Mouse (Mus musculus) urinary bladder, adult 2 months (tissue): ENCODE results near the gene Samd10. TPM values are rescaled to one million over a fixed set of nuclear protein-coding genes. Genes with fewer than 3 reads are reported as not detected.

Source experiments
- DNase-seq: peaks from one replicate; pipeline ENCODE4 v3.0.0; 2022; ENCODE audit warnings: low spot score
- polyA plus RNA-seq: library from polyadenylated mRNA; depleted of rRNA; stranded (reverse); fragments of >200 nt; gene quantifications from 2 replicates; pipeline ENCODE4 v1.2.3, GENCODE M21; 2012

Gene Samd10
- polyA plus RNA-seq, 1 experiment: 20.2 TPM

GRCm38 (mm10) chr2:181592231-181593041, 6.6 kb downstream of the Samd10 start, which contains the start of gene Zfp512b:
Gene Zfp512b (minus strand): TSS chr2:181592803.
- peak; percentile 72 for DNase-seq

- peak; percentile 20 for DNase-seq
Measured at GRCm38 (mm10) chr2:181591528-181592085, 7.4 kb downstream of the Samd10 start, which contains the start of gene Prpf6. Gene Prpf6 (plus strand): TSS chr2:181591868.

- DNase-seq: no peak
Measured at GRCm38 (mm10) chr2:181590471-181590870, 8.5 kb downstream of the Samd10 start.

GRCm38 (mm10) chr2:181589732-181590105, 9.3 kb downstream of the Samd10 start:
- no peak for DNase-seq

GRCm38 (mm10) chr2:181589011-181589731, 9.8 kb downstream of the Samd10 start:
- no peak for DNase-seq

GRCm38 (mm10) chr2:181588229-181588780, 10.7 kb downstream of the Samd10 start:
- DNase-seq: peak; percentile 17

- DNase-seq: peak; percentile 17
Measured at GRCm38 (mm10) chr2:181587796-181588195, 11.2 kb downstream of the Samd10 start.

- DNase-seq: peak; percentile 10
Measured at GRCm38 (mm10) chr2:181586124-181586523, 12.9 kb downstream of the Samd10 start.

- DNase-seq: peak; percentile 14
Measured at GRCm38 (mm10) chr2:181585506-181585905, 13.5 kb downstream of the Samd10 start.

- peak; percentile 20 for DNase-seq
Measured at GRCm38 (mm10) chr2:181584411-181584942, 14.5 kb downstream of the Samd10 start, which contains the start of gene Uckl1. Gene Uckl1 (minus strand): TSS chr2:181584892.

- DNase-seq: no peak
Measured at GRCm38 (mm10) chr2:181583460-181584257, 15.4 kb downstream of the Samd10 start.

- DNase-seq: no peak
Measured at GRCm38 (mm10) chr2:181582939-181583338, 16.1 kb downstream of the Samd10 start.

GRCm38 (mm10) chr2:181582358-181582757, 16.7 kb downstream of the Samd10 start:
- peak; percentile 22 for DNase-seq

GRCm38 (mm10) chr2:181581402-181582120, 17.5 kb downstream of the Samd10 start:
- DNase-seq: peak; percentile 79

GRCm38 (mm10) chr2:181581016-181581401, 18.0 kb downstream of the Samd10 start:
- peak; percentile 64 for DNase-seq

- no peak for DNase-seq
Measured at GRCm38 (mm10) chr2:181580131-181580772, 18.8 kb downstream of the Samd10 start.

- no peak for DNase-seq
Measured at GRCm38 (mm10) chr2:181579681-181580080, 19.3 kb downstream of the Samd10 start.

- peak; percentile 18 for DNase-seq
Measured at GRCm38 (mm10) chr2:181578790-181579618, 20.0 kb downstream of the Samd10 start.
